Mouse (Mus musculus) right cerebral cortex, postnatal 10 days (tissue): Measurements from ENCODE around the gene Nol12.

ENCODE experiments used
- DNase-seq, 2 experiments: peaks; one replicate each; pipeline ENCODE4 v3.0.0; 2021; ENCODE audit warnings: low spot score in 2 of 2

Nol12 gene

GRCm38 (mm10) chr15:78934784-78935320, at the start of gene Nol12:
Gene Nol12 (plus strand): TSS chr15:78934933.
- DNase-seq, result peak; percentile 91 to 93

- no peak for DNase-seq
These were observed 45.3 kb upstream of the Nol12 start for GRCm38 (mm10) chr15:78889401-78889853.

GRCm38 (mm10) chr15:78892440-78892839, 42.3 kb upstream of the Nol12 start:
- no peak for DNase-seq

GRCm38 (mm10) chr15:78894726-78895125, 40.0 kb upstream of the Nol12 start:
- no peak for DNase-seq

GRCm38 (mm10) chr15:78895741-78896140, 39.0 kb upstream of the Nol12 start:
- no peak for DNase-seq

- no peak for DNase-seq
These were observed 38.6 kb upstream of the Nol12 start for GRCm38 (mm10) chr15:78896149-78896548.

- DNase-seq, result no peak
These were observed 37.2 kb upstream of the Nol12 start for GRCm38 (mm10) chr15:78897488-78897887.

GRCm38 (mm10) chr15:78898507-78899001, 36.2 kb upstream of the Nol12 start:
- no peak for DNase-seq

- DNase-seq, result no peak
These were observed 35.4 kb upstream of the Nol12 start, which contains the start of gene Gm49510 for GRCm38 (mm10) chr15:78899409-78899739. Gene Gm49510 (plus strand): TSS chr15:78899667.

- DNase-seq, result peak; percentile 65 to 74
These were observed 34.8 kb upstream of the Nol12 start, which contains the start of gene Sh3bp1 for GRCm38 (mm10) chr15:78899740-78900584. Gene Sh3bp1 (plus strand): TSS chr15:78899768.

- DNase-seq, result no peak
These were observed 33.9 kb upstream of the Nol12 start for GRCm38 (mm10) chr15:78900585-78901421.

GRCm38 (mm10) chr15:78901422-78901789, 33.3 kb upstream of the Nol12 start:
- no peak for DNase-seq

- peak; percentile 79 to 88 for DNase-seq
These were observed 31.5 kb upstream of the Nol12 start for GRCm38 (mm10) chr15:78903243-78903642.

- no peak for DNase-seq
These were observed 26.3 kb upstream of the Nol12 start for GRCm38 (mm10) chr15:78908399-78908798.

GRCm38 (mm10) chr15:78908982-78909381, 25.8 kb upstream of the Nol12 start:
- no peak for DNase-seq

- DNase-seq, result peak in 1 of 2 experiments; percentile 71
These were observed 22.7 kb upstream of the Nol12 start for GRCm38 (mm10) chr15:78912040-78912439.

GRCm38 (mm10) chr15:78913632-78914090, 21.1 kb upstream of the Nol12 start, which contains the start of gene Pdxp:
Gene Pdxp (plus strand): TSS chr15:78913919.
- peak; percentile 99 for DNase-seq

GRCm38 (mm10) chr15:78914091-78914822, 20.5 kb upstream of the Nol12 start:
- DNase-seq, result peak; percentile 78 to 84

GRCm38 (mm10) chr15:78914823-78915659, 19.7 kb upstream of the Nol12 start:
- no peak for DNase-seq

GRCm38 (mm10) chr15:78915660-78916017, 19.1 kb upstream of the Nol12 start:
- peak; percentile 85 to 91 for DNase-seq
